Mouse (Mus musculus): ENCODE results near the gene Pip5k1c. TPM values are rescaled to one million over a fixed set of nuclear protein-coding genes. Genes with fewer than 3 reads are reported as not detected.

Pip5k1c gene
- polyA plus RNA-seq, 1 experiment from 2014 or later, result 19.1 TPM

DNA sequence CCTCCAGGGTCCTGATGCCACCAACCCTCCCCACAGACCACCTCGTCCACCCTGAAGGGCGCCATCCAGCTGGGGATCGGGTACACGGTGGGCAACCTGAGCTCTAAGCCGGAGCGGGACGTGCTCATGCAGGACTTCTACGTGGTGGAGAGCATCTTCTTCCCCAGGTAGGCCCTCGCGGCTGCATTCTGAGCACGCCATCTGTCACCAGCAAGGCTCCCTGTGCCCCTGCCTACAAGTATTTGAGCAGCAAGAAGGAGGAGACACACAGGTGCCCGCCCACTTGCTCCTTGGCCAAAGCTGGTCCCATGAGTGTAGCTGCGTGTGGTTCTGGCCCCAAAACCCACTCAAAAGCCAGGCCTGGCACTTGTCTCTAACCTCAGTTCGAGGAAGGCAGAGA, 12.9 kb downstream of the Pip5k1c start:
- no peak overlapping the region for H3K4me3 ChIP-seq (ENCODE audit: low read depth, low read length)
- H3K9me3 ChIP-seq (ENCODE audit: control insufficient read depth, low read length), result no peaks in the 10 kb centered on the region
- 91% methylated on average over 14 of the region's 14 CpGs for WGBS
- H3K9ac ChIP-seq (ENCODE audit: low read length), result no peak overlapping the region
- H3K4me1 ChIP-seq (replicated peaks; ENCODE audit: control insufficient read depth, insufficient read depth), result peaks cover 6% of the 10 kb centered on the region; the same call in 1 of the 2 replicates
- H3K4me2 ChIP-seq (replicated peaks; ENCODE audit: low read depth), result no peak overlapping the region
- ATAC-seq (ENCODE audit: low FRiP score, low TSS enrichment), result no peak
- no peak for DNase-seq (ENCODE audit: low spot score)
- peaks cover 25% of the 10 kb centered on the region for H3K36me3 ChIP-seq (ENCODE audit: control insufficient read depth, insufficient read depth, low read length)
- no peak overlapping the region for H3K27ac ChIP-seq (replicated peaks)
- H3K27me3 ChIP-seq (ENCODE audit: control insufficient read depth, insufficient read depth, low read length), result no peaks in the 10 kb centered on the region
- TF ChIP-seq EP300 (optimal IDR thresholded peaks at IDR 0.05) (no peak), CTCF (IDR thresholded peaks at IDR 0.05; ENCODE audit: low read depth) (no peak)

DNA sequence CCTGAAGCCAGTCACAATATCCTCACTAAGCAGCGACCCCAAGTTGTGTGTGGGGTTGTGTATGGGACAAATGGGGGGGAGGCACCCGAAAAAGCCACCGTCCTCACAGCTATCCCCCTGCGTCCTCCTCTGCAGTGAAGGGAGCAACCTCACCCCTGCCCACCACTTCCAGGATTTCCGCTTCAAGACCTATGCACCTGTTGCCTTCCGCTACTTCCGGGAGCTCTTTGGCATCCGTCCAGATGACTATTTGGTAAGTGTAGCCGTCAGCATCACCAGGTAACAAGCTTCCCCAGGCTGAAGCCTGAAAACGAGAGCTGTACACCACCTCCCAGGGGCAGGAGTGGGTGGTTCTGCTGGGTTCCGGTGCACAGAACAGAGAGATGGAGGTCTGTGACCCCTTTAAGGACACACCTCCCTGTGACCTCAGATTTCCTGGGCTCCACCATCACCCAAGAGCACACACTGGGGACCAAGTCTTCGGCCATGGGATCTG, 13.5 kb downstream of the Pip5k1c start:
- WGBS, result 86% methylated on average over 12 of the region's 12 CpGs
- no peak for ATAC-seq (ENCODE audit: low FRiP score, low TSS enrichment)
- H3K4me1 ChIP-seq (replicated peaks; ENCODE audit: control insufficient read depth, insufficient read depth), result peaks cover 6% of the 10 kb centered on the region; the same call in 1 of the 2 replicates

DNA sequence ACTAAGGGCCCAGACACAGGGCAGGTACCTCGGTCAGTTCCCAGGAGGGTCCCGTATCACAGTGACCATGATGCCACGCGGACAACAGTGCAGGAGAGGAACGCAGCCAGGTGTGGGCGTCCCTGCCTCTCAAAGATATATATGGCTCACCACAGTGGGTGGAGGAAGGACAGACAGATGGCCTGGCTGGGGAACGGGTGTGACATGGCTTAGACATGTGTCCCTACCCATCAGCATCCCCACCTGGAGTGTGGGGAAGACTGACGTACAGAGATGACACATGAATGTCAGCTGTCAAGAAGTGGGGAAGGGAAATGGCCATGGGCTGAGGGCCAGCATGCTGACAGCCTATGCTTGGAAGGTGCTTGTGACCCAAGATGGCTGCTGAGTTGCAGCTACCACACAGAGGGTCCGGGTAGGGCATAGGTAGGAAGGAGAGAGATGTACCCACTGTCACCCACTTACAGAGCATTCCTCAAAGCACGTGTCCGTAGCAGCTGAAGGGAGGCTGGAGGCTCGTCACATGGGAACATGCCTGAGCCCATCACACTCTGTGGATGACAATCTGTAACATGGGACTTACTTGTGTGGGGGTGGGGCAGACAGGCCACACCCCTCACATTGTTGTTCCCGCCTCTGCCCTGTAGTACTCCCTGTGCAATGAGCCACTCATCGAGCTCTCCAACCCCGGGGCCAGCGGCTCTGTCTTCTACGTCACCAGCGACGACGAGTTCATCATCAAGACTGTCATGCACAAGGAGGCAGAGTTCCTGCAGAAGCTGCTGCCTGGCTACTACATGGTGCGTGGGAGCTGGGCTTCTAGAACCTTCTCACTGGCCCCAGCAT, 14.3 kb downstream of the Pip5k1c start:
- ATAC-seq (ENCODE audit: low FRiP score, low TSS enrichment) (no peak), DNase-seq (ENCODE audit: low spot score) (no peak)
- Histone ChIP-seq H3K4me2 (replicated peaks; ENCODE audit: low read depth) (no peak overlapping the region), H3K4me1 (replicated peaks; ENCODE audit: control insufficient read depth, insufficient read depth) (peaks cover 6% of the 10 kb centered on the region; the same call in 1 of the 2 replicates), H3K27me3 (ENCODE audit: control insufficient read depth, insufficient read depth, low read length) (no peaks in the 10 kb centered on the region), H3K4me3 (ENCODE audit: low read depth, low read length) (no peak overlapping the region), H3K36me3 (ENCODE audit: control insufficient read depth, insufficient read depth, low read length) (peaks cover 30% of the 10 kb centered on the region), H3K9me3 (ENCODE audit: control insufficient read depth, low read length) (no peaks in the 10 kb centered on the region), H3K27ac (replicated peaks) (no peak overlapping the region), H3K9ac (ENCODE audit: low read length) (no peak overlapping the region)
- no peak for TF ChIP-seq EP300 (optimal IDR thresholded peaks at IDR 0.05)
- TF ChIP-seq CTCF (IDR thresholded peaks at IDR 0.05; ENCODE audit: low read depth), result no peak
- WGBS, result 90% methylated on average over 21 of the region's 21 CpGs

More for the DNA sequence above, 13.5 kb downstream of the Pip5k1c start:
- no peak for DNase-seq (ENCODE audit: low spot score)
- Histone ChIP-seq H3K9me3 (ENCODE audit: control insufficient read depth, low read length) (no peaks in the 10 kb centered on the region), H3K27ac (replicated peaks) (no peak overlapping the region), H3K36me3 (ENCODE audit: control insufficient read depth, insufficient read depth, low read length) (peaks cover 27% of the 10 kb centered on the region), H3K9ac (ENCODE audit: low read length) (no peak overlapping the region), H3K4me3 (ENCODE audit: low read depth, low read length) (no peak overlapping the region), H3K4me2 (replicated peaks; ENCODE audit: low read depth) (no peak overlapping the region), H3K27me3 (ENCODE audit: control insufficient read depth, insufficient read depth, low read length) (no peaks in the 10 kb centered on the region)
- TF ChIP-seq CTCF (IDR thresholded peaks at IDR 0.05; ENCODE audit: low read depth) (no peak), EP300 (optimal IDR thresholded peaks at IDR 0.05) (no peak)

DNA sequence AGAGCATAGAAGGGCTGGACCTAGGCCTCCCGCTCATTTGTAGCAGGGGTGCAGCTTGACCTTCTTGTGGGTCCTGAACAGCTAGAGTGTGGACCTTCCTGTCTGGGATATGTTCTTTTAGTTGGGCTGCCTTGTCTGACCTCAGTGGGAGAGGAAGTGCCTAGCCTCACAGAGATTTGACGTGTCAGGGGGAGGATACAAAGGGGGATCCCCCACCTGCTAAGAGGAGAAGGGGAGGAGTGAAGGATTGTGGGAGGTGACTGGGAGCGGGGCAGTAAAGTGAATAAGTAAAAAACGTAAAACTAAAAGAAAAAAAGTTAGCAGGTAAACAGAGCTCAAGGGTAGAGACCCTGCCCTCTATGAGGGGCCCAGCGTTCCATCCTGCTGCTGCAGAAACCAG, 16.8 kb downstream of the Pip5k1c start:
- WGBS, result 83% methylated on average over 5 of the region's 5 CpGs
- DNase-seq (ENCODE audit: low spot score), result no peak
- no peak for TF ChIP-seq EP300 (optimal IDR thresholded peaks at IDR 0.05)
- Histone ChIP-seq H3K27ac (replicated peaks) (no peak overlapping the region), H3K4me1 (replicated peaks; ENCODE audit: control insufficient read depth, insufficient read depth) (no peaks in the 10 kb centered on the region), H3K4me2 (replicated peaks; ENCODE audit: low read depth) (no peak overlapping the region), H3K9me3 (ENCODE audit: control insufficient read depth, low read length) (no peaks in the 10 kb centered on the region), H3K36me3 (ENCODE audit: control insufficient read depth, insufficient read depth, low read length) (peaks cover 39% of the 10 kb centered on the region), H3K4me3 (ENCODE audit: low read depth, low read length) (no peak overlapping the region), H3K9ac (ENCODE audit: low read length) (no peak overlapping the region), H3K27me3 (ENCODE audit: control insufficient read depth, insufficient read depth, low read length) (no peaks in the 10 kb centered on the region)
- no peak for ATAC-seq (ENCODE audit: low FRiP score, low TSS enrichment)

DNA sequence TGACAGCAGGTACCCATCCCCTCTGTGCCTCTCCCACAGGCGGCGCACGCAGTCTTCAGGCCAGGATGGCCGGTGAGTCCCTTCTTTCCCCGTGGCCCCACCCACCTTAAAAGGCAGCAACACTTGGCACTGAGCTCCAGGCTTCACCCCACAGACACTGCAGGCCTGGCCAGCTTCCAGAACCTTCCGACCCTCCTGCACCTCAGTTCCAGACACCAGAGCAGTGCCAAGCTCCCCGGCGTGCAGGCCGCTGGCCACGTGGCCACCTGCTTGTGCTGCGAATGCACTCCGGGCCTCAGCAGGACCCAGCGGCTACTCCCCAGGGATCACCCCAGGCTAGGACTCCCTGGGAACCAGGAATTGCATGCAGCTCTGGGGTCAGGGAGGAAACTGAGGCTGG, 20.8 kb downstream of the Pip5k1c start:
- no peak overlapping the region for H3K4me3 ChIP-seq (ENCODE audit: low read depth, low read length)
- 89% methylated on average over 13 of the region's 13 CpGs for WGBS
- DNase-seq (ENCODE audit: low spot score), result no peak
- H3K36me3 ChIP-seq (ENCODE audit: control insufficient read depth, insufficient read depth, low read length), result peaks cover 25% of the 10 kb centered on the region
- no peak overlapping the region for H3K4me2 ChIP-seq (replicated peaks; ENCODE audit: low read depth)
- TF ChIP-seq CTCF (IDR thresholded peaks at IDR 0.05; ENCODE audit: low read depth) (no peak), EP300 (optimal IDR thresholded peaks at IDR 0.05) (no peak)
- H3K9me3 ChIP-seq (ENCODE audit: control insufficient read depth, low read length), result no peaks in the 10 kb centered on the region
- no peak overlapping the region for H3K27ac ChIP-seq (replicated peaks)
- no peaks in the 10 kb centered on the region for H3K27me3 ChIP-seq (ENCODE audit: control insufficient read depth, insufficient read depth, low read length)
- H3K9ac ChIP-seq (ENCODE audit: low read length), result no peak overlapping the region
- H3K4me1 ChIP-seq (replicated peaks; ENCODE audit: control insufficient read depth, insufficient read depth), result 0 out of 2 replicates have a peak, but pooled peaks cover 3% of the 10 kb centered on the region
- ATAC-seq (ENCODE audit: low FRiP score, low TSS enrichment), result no peak

DNA sequence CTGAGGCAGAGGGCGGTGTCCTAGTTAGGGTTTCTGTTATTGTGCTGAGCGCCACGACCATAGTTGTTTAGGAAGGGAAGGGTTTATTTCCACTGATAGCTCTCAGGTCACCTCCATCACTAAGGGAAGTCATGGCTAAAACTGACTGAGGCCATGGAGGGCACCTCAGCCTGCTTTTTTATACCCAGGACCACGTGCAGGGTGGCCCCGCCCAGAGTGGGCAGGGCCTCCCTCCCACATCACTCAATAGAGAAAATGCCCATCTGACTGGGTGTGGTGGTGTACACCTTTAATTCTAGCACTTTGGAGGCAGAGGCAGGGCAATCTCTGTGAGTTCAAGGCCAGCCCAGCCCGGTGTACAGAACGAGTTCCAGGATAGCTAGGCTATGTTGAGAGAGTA, 21.4 kb downstream of the Pip5k1c start:
- Histone ChIP-seq H3K4me3 (ENCODE audit: low read depth, low read length) (no peak overlapping the region), H3K4me1 (replicated peaks; ENCODE audit: control insufficient read depth, insufficient read depth) (0 out of 2 replicates have a peak, but pooled peaks cover 6% of the 10 kb centered on the region), H3K9ac (ENCODE audit: low read length) (no peak overlapping the region), H3K4me2 (replicated peaks; ENCODE audit: low read depth) (no peak overlapping the region), H3K27ac (replicated peaks) (no peak overlapping the region), H3K36me3 (ENCODE audit: control insufficient read depth, insufficient read depth, low read length) (peaks cover 19% of the 10 kb centered on the region), H3K9me3 (ENCODE audit: control insufficient read depth, low read length) (no peaks in the 10 kb centered on the region), H3K27me3 (ENCODE audit: control insufficient read depth, insufficient read depth, low read length) (no peaks in the 10 kb centered on the region)
- no peak for TF ChIP-seq EP300 (optimal IDR thresholded peaks at IDR 0.05)
- no peak for TF ChIP-seq CTCF (IDR thresholded peaks at IDR 0.05; ENCODE audit: low read depth)
- ATAC-seq (ENCODE audit: low FRiP score, low TSS enrichment) (no peak), DNase-seq (ENCODE audit: low spot score) (no peak)
- 78% methylated on average over 7 of the region's 7 CpGs for WGBS

Measured in stomach, postnatal 0 days (tissue).